Mouse (Mus musculus): ENCODE results near the gene Gm7029. TPM values are rescaled to one million over a fixed set of nuclear protein-coding genes. Genes with fewer than 3 reads are reported as not detected.

Gm7029 gene
- polyA plus RNA-seq, 1 experiment from 2014 or later, result not detected

DNA sequence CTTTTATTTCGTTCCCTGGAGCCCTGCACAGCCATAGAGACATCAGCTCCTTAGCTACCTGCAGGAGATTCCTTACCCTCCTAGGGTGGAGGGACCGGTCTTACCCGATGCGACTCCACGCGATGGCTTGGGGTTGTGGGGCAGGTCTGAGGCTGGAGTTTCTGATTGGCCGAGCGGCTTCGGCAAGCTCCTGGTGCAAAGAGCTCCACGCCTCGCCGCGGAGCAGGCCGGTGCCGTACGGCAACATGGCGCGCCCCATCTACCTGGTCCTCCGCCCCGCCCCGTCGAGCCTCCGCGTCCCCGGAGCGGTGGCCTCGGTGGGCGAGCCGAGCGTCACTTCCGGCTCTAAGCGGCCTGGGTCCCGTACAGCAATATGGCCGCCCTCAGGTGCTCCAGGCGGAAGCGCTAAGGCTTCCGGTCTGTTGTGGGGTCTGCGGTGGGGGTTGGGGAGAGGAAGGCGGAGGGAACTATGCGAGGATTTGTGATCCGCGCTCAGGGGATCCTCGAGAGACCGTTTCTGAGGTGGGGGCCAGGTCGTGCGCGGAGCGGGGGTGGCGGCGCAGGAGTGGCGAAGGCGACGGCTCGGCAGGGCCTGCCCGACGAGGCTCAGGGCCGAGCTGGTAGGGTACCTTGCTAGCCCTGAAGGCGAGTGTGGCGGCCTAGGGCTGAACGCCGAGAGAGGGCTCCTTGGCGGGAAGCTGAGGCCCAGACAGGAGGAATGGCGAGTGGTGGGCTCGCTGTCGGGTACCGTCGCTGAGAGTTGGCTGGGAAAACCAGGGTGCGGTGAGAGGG lies 35.6 kb downstream of the Gm7029 start, which contains the start of gene Daxx:
Gene Daxx, plus strand, starts transcription at position 338 of the 792 bp plus-strand sequence.
- peak; percentile 97 for ATAC-seq
- Histone ChIP-seq H3K27ac (ENCODE audit: low read depth, low read length) (peak within 1 kb of the TSS; percentile 88), H3K36me3 (ENCODE audit: control insufficient read depth, insufficient read depth, low read length) (peaks cover 19% of the 10 kb centered on the region), H3K27me3 (replicated peaks; ENCODE audit: control insufficient read depth, insufficient read depth, low read length) (no peaks in the 10 kb centered on the region), H3K4me2 (ENCODE audit: low read length) (peak within 1 kb of the TSS; percentile 91), H3K9ac (ENCODE audit: low read depth, low read length) (peak within 1 kb of the TSS; percentile 91), H3K9me3 (ENCODE audit: control insufficient read depth, low read length) (no peaks in the 10 kb centered on the region), H3K4me3 (ENCODE audit: low read length) (peak within 1 kb of the TSS; percentile 91), H3K4me1 (ENCODE audit: control insufficient read depth, insufficient read depth, low read depth, low read length) (peaks cover 14% of the 10 kb centered on the region)
- under 1% methylated on average over 65 of the region's 68 CpGs for WGBS

- peak overlapping the region; percentile 91 for H3K9ac ChIP-seq (ENCODE audit: low read depth, low read length)
- H3K4me1 ChIP-seq (ENCODE audit: control insufficient read depth, insufficient read depth, low read depth, low read length), result peaks cover 15% of the 10 kb centered on the region
- peak overlapping the region; percentile 91 for H3K4me3 ChIP-seq (ENCODE audit: low read length)
- H3K9me3 ChIP-seq (ENCODE audit: control insufficient read depth, low read length), result no peaks in the 10 kb centered on the region
- no peaks in the 10 kb centered on the region for H3K27me3 ChIP-seq (replicated peaks; ENCODE audit: control insufficient read depth, insufficient read depth, low read length)
- H3K27ac ChIP-seq (ENCODE audit: low read depth, low read length), result peak overlapping the region; percentile 88
- no peak for ATAC-seq
- H3K36me3 ChIP-seq (ENCODE audit: control insufficient read depth, insufficient read depth, low read length), result peaks cover 21% of the 10 kb centered on the region
- H3K4me2 ChIP-seq (ENCODE audit: low read length), result peak overlapping the region; percentile 91
- WGBS, result 0% methylated on average over 14 of the region's 14 CpGs
These were observed 36.2 kb downstream of the Gm7029 start for GRCm38 (mm10) chr17:33909869-33910250.

GRCm38 (mm10) chr17:33910346-33911051 lies 36.9 kb downstream of the Gm7029 start:
- H3K4me1 ChIP-seq (ENCODE audit: control insufficient read depth, insufficient read depth, low read depth, low read length), result peaks cover 19% of the 10 kb centered on the region
- peak overlapping the region; percentile 91 for H3K9ac ChIP-seq (ENCODE audit: low read depth, low read length)
- peak overlapping the region; percentile 91 for H3K4me2 ChIP-seq (ENCODE audit: low read length)
- WGBS, result 52% methylated on average over 11 of the region's 11 CpGs
- ATAC-seq, result no peak
- H3K4me3 ChIP-seq (ENCODE audit: low read length), result peak overlapping the region; percentile 91
- H3K9me3 ChIP-seq (ENCODE audit: control insufficient read depth, low read length), result no peaks in the 10 kb centered on the region
- no peaks in the 10 kb centered on the region for H3K27me3 ChIP-seq (replicated peaks; ENCODE audit: control insufficient read depth, insufficient read depth, low read length)
- H3K36me3 ChIP-seq (ENCODE audit: control insufficient read depth, insufficient read depth, low read length), result peaks cover 21% of the 10 kb centered on the region
- no peak overlapping the region for H3K27ac ChIP-seq (ENCODE audit: low read depth, low read length)

DNA sequence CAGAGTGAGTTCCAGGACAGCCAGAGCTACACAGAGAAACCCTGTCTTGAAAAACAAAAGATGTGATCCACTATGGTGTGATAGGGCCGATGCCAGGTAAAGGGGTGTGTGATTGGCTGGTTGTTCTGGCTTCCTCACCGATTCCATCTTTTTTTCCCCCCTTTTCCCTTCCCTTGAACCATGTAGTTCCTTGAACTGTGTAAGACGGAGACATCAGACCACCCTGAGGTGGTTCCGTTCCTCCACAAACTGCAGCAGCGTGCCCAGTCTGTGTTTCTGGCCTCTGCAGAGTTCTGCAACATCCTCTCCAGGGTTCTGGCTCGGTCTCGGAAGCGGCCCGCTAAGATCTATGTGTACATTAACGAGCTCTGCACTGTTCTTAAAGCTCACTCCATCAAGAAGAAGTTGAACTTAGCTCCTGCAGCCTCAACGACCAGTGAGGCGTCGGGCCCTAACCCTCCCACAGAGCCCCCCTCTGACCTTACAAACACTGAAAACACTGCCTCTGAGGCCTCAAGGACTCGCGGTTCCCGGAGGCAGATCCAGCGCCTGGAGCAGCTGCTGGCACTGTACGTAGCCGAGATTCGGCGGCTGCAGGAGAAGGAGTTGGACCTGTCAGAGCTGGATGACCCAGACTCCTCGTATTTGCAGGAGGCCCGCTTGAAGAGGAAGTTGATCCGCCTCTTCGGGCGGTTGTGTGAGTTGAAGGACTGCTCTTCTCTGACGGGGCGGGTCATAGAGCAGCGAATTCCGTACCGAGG lies 37.6 kb downstream of the Gm7029 start:
- Histone ChIP-seq H3K4me1 (ENCODE audit: control insufficient read depth, insufficient read depth, low read depth, low read length) (peaks cover 19% of the 10 kb centered on the region), H3K4me3 (ENCODE audit: low read length) (no peak overlapping the region), H3K36me3 (ENCODE audit: control insufficient read depth, insufficient read depth, low read length) (peaks cover 21% of the 10 kb centered on the region), H3K9me3 (ENCODE audit: control insufficient read depth, low read length) (no peaks in the 10 kb centered on the region), H3K27ac (ENCODE audit: low read depth, low read length) (no peak overlapping the region), H3K9ac (ENCODE audit: low read depth, low read length) (no peak overlapping the region), H3K4me2 (ENCODE audit: low read length) (no peak overlapping the region), H3K27me3 (replicated peaks; ENCODE audit: control insufficient read depth, insufficient read depth, low read length) (no peaks in the 10 kb centered on the region)
- no peak for ATAC-seq
- 91% methylated on average over 31 of the region's 31 CpGs for WGBS

DNA sequence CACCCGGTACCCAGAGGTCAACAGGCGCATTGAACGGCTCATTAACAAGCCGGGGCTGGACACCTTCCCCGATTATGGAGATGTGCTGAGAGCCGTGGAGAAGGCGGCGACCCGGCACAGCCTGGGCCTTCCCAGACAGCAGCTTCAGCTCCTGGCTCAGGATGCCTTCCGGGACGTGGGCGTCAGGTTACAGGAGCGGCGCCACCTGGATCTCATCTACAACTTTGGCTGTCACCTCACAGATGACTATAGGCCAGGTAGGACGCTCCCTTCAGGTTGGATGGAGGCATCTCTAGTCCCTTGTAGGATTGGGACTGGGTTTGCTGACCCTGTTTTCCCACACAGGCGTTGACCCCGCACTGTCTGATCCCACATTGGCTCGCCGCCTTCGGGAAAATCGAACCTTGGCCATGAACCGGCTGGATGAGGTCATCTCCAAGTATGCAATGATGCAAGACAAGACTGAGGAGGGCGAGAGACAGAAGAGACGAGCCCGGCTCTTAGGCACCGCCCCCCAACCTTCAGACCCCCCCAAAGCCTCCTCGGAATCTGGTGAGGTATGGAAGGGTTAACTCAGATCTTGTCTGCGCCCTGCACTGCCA lies 38.3 kb downstream of the Gm7029 start:
- H3K4me2 ChIP-seq (ENCODE audit: low read length), result no peak overlapping the region
- H3K9ac ChIP-seq (ENCODE audit: low read depth, low read length), result no peak overlapping the region
- no peak overlapping the region for H3K27ac ChIP-seq (ENCODE audit: low read depth, low read length)
- no peak for ATAC-seq
- no peaks in the 10 kb centered on the region for H3K27me3 ChIP-seq (replicated peaks; ENCODE audit: control insufficient read depth, insufficient read depth, low read length)
- H3K9me3 ChIP-seq (ENCODE audit: control insufficient read depth, low read length), result no peaks in the 10 kb centered on the region
- H3K4me3 ChIP-seq (ENCODE audit: low read length), result no peak overlapping the region
- peaks cover 24% of the 10 kb centered on the region for H3K4me1 ChIP-seq (ENCODE audit: control insufficient read depth, insufficient read depth, low read depth, low read length)
- peaks cover 21% of the 10 kb centered on the region for H3K36me3 ChIP-seq (ENCODE audit: control insufficient read depth, insufficient read depth, low read length)
- WGBS, result 93% methylated on average over 28 of the region's 28 CpGs

GRCm38 (mm10) chr17:33913264-33913663 lies 39.6 kb downstream of the Gm7029 start:
- Histone ChIP-seq H3K4me1 (ENCODE audit: control insufficient read depth, insufficient read depth, low read depth, low read length) (peaks cover 21% of the 10 kb centered on the region), H3K9ac (ENCODE audit: low read depth, low read length) (no peak overlapping the region), H3K4me2 (ENCODE audit: low read length) (no peak overlapping the region), H3K4me3 (ENCODE audit: low read length) (no peak overlapping the region), H3K27ac (ENCODE audit: low read depth, low read length) (no peak overlapping the region), H3K36me3 (ENCODE audit: control insufficient read depth, insufficient read depth, low read length) (peaks cover 21% of the 10 kb centered on the region), H3K27me3 (replicated peaks; ENCODE audit: control insufficient read depth, insufficient read depth, low read length) (no peaks in the 10 kb centered on the region), H3K9me3 (ENCODE audit: control insufficient read depth, low read length) (no peaks in the 10 kb centered on the region)
- 88% methylated on average over 10 of the region's 10 CpGs for WGBS
- ATAC-seq, result no peak

DNA sequence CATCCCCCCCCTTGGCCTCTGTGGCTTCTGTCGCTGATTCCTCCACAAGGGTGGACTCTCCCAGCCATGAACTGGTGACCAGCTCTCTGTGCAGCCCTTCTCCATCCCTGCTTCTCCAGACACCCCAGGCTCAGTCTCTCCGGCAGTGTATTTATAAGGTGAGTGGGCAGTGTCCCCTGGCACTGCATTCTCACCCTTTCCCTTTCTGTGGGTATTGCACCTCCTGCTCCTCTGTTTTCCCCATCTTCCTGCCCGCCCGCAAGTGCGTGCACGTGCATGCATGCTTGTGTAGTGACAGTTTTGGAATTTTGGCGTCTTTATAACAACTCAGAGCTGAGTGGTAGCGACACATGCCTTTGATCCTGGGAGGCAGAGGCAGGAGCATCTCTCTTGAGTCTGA lies 40.3 kb downstream of the Gm7029 start:
- peaks cover 21% of the 10 kb centered on the region for H3K36me3 ChIP-seq (ENCODE audit: control insufficient read depth, insufficient read depth, low read length)
- no peaks in the 10 kb centered on the region for H3K9me3 ChIP-seq (ENCODE audit: control insufficient read depth, low read length)
- ATAC-seq, result no peak
- no peak overlapping the region for H3K9ac ChIP-seq (ENCODE audit: low read depth, low read length)
- H3K4me3 ChIP-seq (ENCODE audit: low read length), result no peak overlapping the region
- WGBS, result 93% methylated on average over 8 of the region's 8 CpGs
- peaks cover 23% of the 10 kb centered on the region for H3K4me1 ChIP-seq (ENCODE audit: control insufficient read depth, insufficient read depth, low read depth, low read length)
- H3K4me2 ChIP-seq (ENCODE audit: low read length), result no peak overlapping the region
- H3K27ac ChIP-seq (ENCODE audit: low read depth, low read length), result no peak overlapping the region
- H3K27me3 ChIP-seq (replicated peaks; ENCODE audit: control insufficient read depth, insufficient read depth, low read length), result 0 out of 2 replicates have a peak, but pooled peaks cover 3% of the 10 kb centered on the region

DNA sequence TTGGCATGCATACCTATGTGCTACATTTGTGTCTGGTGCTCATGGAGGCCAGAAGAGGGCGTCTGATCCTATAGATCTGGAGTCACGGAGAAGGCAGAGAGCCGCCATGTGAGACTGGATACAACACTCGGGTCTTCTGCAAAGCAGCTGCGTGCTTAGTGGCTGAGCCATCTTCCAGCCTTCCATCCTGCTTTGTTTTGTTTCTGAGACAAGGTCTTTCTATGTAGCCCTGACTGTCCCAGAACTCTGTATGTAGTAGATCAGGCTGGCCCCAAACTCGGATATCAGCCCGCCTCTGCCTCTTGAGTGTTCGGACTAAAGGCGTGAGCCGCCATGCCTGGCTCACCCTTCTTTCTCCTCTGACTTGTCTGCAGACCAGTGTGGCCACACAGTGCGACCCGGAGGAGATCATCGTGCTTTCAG lies 41.3 kb downstream of the Gm7029 start:
- no peak overlapping the region; the same call in 1 of the 2 replicates for H3K4me3 ChIP-seq (ENCODE audit: low read length)
- H3K4me1 ChIP-seq (ENCODE audit: control insufficient read depth, insufficient read depth, low read depth, low read length), result peaks cover 31% of the 10 kb centered on the region
- H3K9me3 ChIP-seq (ENCODE audit: control insufficient read depth, low read length), result no peaks in the 10 kb centered on the region
- H3K27me3 ChIP-seq (replicated peaks; ENCODE audit: control insufficient read depth, insufficient read depth, low read length), result 0 out of 2 replicates have a peak, but pooled peaks cover 3% of the 10 kb centered on the region
- no peak for ATAC-seq
- H3K9ac ChIP-seq (ENCODE audit: low read depth, low read length), result no peak overlapping the region
- H3K36me3 ChIP-seq (ENCODE audit: control insufficient read depth, insufficient read depth, low read length), result peaks cover 21% of the 10 kb centered on the region
- H3K27ac ChIP-seq (ENCODE audit: low read depth, low read length), result no peak overlapping the region
- 66% methylated on average over 13 of the region's 13 CpGs for WGBS
- peak overlapping the region; percentile 57 for H3K4me2 ChIP-seq (ENCODE audit: low read length)
